Mouse (Mus musculus) liver, embryonic 15.5 days (tissue): ENCODE data around the gene Maml3. TPM values are rescaled to one million over a fixed set of nuclear protein-coding genes. Genes with fewer than 3 reads are reported as not detected.

Source experiments
- ATAC-seq: fragments of 200-750 bp; cut with Nextera tagmentation; 2 replicates; pipeline ENCODE4 v1.8.0; 2017; ENCODE audit warnings: moderate number of reproducible peaks, mild to moderate bottlenecking, moderate library complexity; ENCODE audit not compliant: insufficient read depth
- H3K27ac ChIP-seq: fragments of 300-500 bp; sonication (generic); replicated peaks from 2 replicates; pipeline ENCODE4 v1.5.1; 2015; ENCODE audit warnings: mild to moderate bottlenecking, inconsistent platforms
- H3K27me3 ChIP-seq: fragments of 300-500 bp; sonication (generic); 2 replicates; pipeline ENCODE4 v1.6.1; 2015; ENCODE audit warnings: mild to moderate bottlenecking, inconsistent platforms
- H3K36me3 ChIP-seq: fragments of 300-500 bp; sonication (generic); replicated peaks from 2 replicates; pipeline ENCODE4 v1.6.1; 2015; ENCODE audit warnings: moderate library complexity, mild to moderate bottlenecking, inconsistent platforms
- H3K4me1 ChIP-seq: fragments of 300-500 bp; sonication (generic); replicated peaks from 2 replicates; pipeline ENCODE4 v1.6.1; 2015; ENCODE audit warnings: inconsistent platforms
- H3K4me2 ChIP-seq: fragments of 300-500 bp; sonication (generic); 2 replicates; pipeline ENCODE4 v1.6.1; 2015; ENCODE audit warnings: moderate library complexity, mild to moderate bottlenecking, inconsistent platforms
- H3K4me3 ChIP-seq: fragments of 300-500 bp; sonication (generic); replicated peaks from 2 replicates; pipeline ENCODE4 v1.5.1; 2015; ENCODE audit warnings: mild to moderate bottlenecking, inconsistent platforms
- H3K9ac ChIP-seq: fragments of 300-500 bp; sonication (generic); 2 replicates; pipeline ENCODE4 v1.6.1; 2015; ENCODE audit warnings: moderate library complexity, mild to moderate bottlenecking, inconsistent platforms
- H3K9me3 ChIP-seq: fragments of 300-500 bp; sonication (generic); replicated peaks from 2 replicates; pipeline ENCODE4 v1.6.1; 2016; ENCODE audit warnings: inconsistent platforms
- WGBS: fragments of 180-500 bp; shearing (Covaris S2); methylation state at CpG from one replicate; pipeline ENCODE4 v1.1.7; 2015; ENCODE audit warnings: mixed read lengths; ENCODE audit not compliant: insufficient replicate concordance; 5-methylcytosine and 5-hydroxymethylcytosine counted together
- polyA plus RNA-seq: library from polyadenylated mRNA; unstranded; fragments of >200 nt; fragmentation: Nextera tagmentation; extraction: Ambion mirVana; gene quantifications from 2 replicates; pipeline ENCODE4 v1.2.1, GENCODE M21; 2015

The Maml3 gene
- polyA plus RNA-seq, 1 experiment from 2014 or later: 0.73 TPM

- 52% methylated on average over 7 of the region's 7 CpGs for WGBS
Measured at GRCm38 (mm10) chr3:52022486-52022885, 82.4 kb downstream of the Maml3 start.

GRCm38 (mm10) chr3:52018103-52018439 lies 86.8 kb downstream of the Maml3 start:
- no peak for ATAC-seq
- H3K9me3 ChIP-seq: no peaks in the 10 kb centered on the region
- H3K27ac ChIP-seq: no peak overlapping the region
- no peak overlapping the region for H3K4me3 ChIP-seq
- no peaks in the 10 kb centered on the region for H3K4me1 ChIP-seq
- H3K27me3 ChIP-seq: no peaks in the 10 kb centered on the region
- WGBS: 67% methylated on average over 5 of the region's 5 CpGs
- H3K9ac ChIP-seq: no peak overlapping the region
- no peaks in the 10 kb centered on the region for H3K36me3 ChIP-seq
- peak overlapping the region; percentile 40 for H3K4me2 ChIP-seq

More at GRCm38 (mm10) chr3:52022486-52022885, 82.4 kb downstream of the Maml3 start:
- Histone ChIP-seq H3K36me3 (no peaks in the 10 kb centered on the region), H3K4me3 (no peak overlapping the region), H3K27ac (no peak overlapping the region), H3K9me3 (no peaks in the 10 kb centered on the region), H3K9ac (no peak overlapping the region), H3K27me3 (no peaks in the 10 kb centered on the region), H3K4me1 (no peaks in the 10 kb centered on the region), H3K4me2 (no peak overlapping the region)
- no peak for ATAC-seq

- H3K4me1 ChIP-seq: no peaks in the 10 kb centered on the region
- ATAC-seq: no peak
- no peak overlapping the region for H3K9ac ChIP-seq
- H3K27me3 ChIP-seq: no peaks in the 10 kb centered on the region
- no peaks in the 10 kb centered on the region for H3K36me3 ChIP-seq
- H3K4me2 ChIP-seq: peak overlapping the region; percentile 40
- 57% methylated on average over 17 of the region's 17 CpGs for WGBS
- H3K27ac ChIP-seq: no peak overlapping the region
- 0 out of 2 replicates have a peak overlapping the region, but pooled peaks have one; percentile 8 for H3K4me3 ChIP-seq
- H3K9me3 ChIP-seq: no peaks in the 10 kb centered on the region
Measured at GRCm38 (mm10) chr3:52017439-52018102, 87.3 kb downstream of the Maml3 start.

GRCm38 (mm10) chr3:52016178-52016577 lies 88.7 kb downstream of the Maml3 start:
- Histone ChIP-seq H3K9me3 (no peaks in the 10 kb centered on the region), H3K4me2 (no peak overlapping the region), H3K27me3 (no peaks in the 10 kb centered on the region), H3K9ac (no peak overlapping the region), H3K4me1 (peaks cover 5% of the 10 kb centered on the region), H3K4me3 (no peak overlapping the region), H3K27ac (no peak overlapping the region), H3K36me3 (no peaks in the 10 kb centered on the region)
- WGBS: 65% methylated on average over 3 of the region's 3 CpGs
- ATAC-seq: no peak

- 71% methylated on average over 1 of the region's 1 CpGs for WGBS
- no peak for ATAC-seq
- Histone ChIP-seq H3K9me3 (no peaks in the 10 kb centered on the region), H3K27me3 (no peaks in the 10 kb centered on the region), H3K27ac (no peak overlapping the region), H3K9ac (no peak overlapping the region), H3K36me3 (no peaks in the 10 kb centered on the region), H3K4me3 (no peak overlapping the region), H3K4me1 (peaks cover 5% of the 10 kb centered on the region), H3K4me2 (no peak overlapping the region)
Measured at GRCm38 (mm10) chr3:52015556-52015955, 89.3 kb downstream of the Maml3 start.

GRCm38 (mm10) chr3:52011032-52011710 lies 93.7 kb downstream of the Maml3 start:
- H3K4me1 ChIP-seq: peaks cover 19% of the 10 kb centered on the region
- no peak overlapping the region for H3K4me3 ChIP-seq
- H3K27me3 ChIP-seq: peaks cover 14% of the 10 kb centered on the region
- 58% methylated on average over 9 of the region's 9 CpGs for WGBS
- no peaks in the 10 kb centered on the region for H3K36me3 ChIP-seq
- H3K27ac ChIP-seq: no peak overlapping the region
- H3K4me2 ChIP-seq: no peak overlapping the region
- no peaks in the 10 kb centered on the region for H3K9me3 ChIP-seq
- ATAC-seq: no peak
- H3K9ac ChIP-seq: no peak overlapping the region

GRCm38 (mm10) chr3:52009321-52009720 lies 95.6 kb downstream of the Maml3 start:
- H3K9me3 ChIP-seq: no peaks in the 10 kb centered on the region
- H3K27ac ChIP-seq: no peak overlapping the region
- no peak overlapping the region for H3K4me3 ChIP-seq
- peaks cover 14% of the 10 kb centered on the region for H3K27me3 ChIP-seq
- no peak for ATAC-seq
- H3K9ac ChIP-seq: no peak overlapping the region
- H3K36me3 ChIP-seq: no peaks in the 10 kb centered on the region
- H3K4me1 ChIP-seq: peaks cover 22% of the 10 kb centered on the region
- H3K4me2 ChIP-seq: no peak overlapping the region
- WGBS: 23% methylated on average over 6 of the region's 6 CpGs

GRCm38 (mm10) chr3:52007602-52008252 lies 97.1 kb downstream of the Maml3 start:
- peaks cover 14% of the 10 kb centered on the region for H3K27me3 ChIP-seq
- no peak overlapping the region for H3K9ac ChIP-seq
- H3K27ac ChIP-seq: no peak overlapping the region
- H3K36me3 ChIP-seq: no peaks in the 10 kb centered on the region
- no peaks in the 10 kb centered on the region for H3K9me3 ChIP-seq
- under 1% methylated on average over 21 of the region's 21 CpGs for WGBS
- H3K4me1 ChIP-seq: peaks cover 25% of the 10 kb centered on the region
- no peak for ATAC-seq
- peak overlapping the region; percentile 49 for H3K4me3 ChIP-seq
- peak overlapping the region; percentile 67 for H3K4me2 ChIP-seq

- 36% methylated on average over 9 of the region's 9 CpGs for WGBS
- Histone ChIP-seq H3K4me3 (peak overlapping the region; percentile 49; the same call in 1 of the 2 replicates), H3K27ac (no peak overlapping the region)
Measured at GRCm38 (mm10) chr3:52006721-52007330, 98.0 kb downstream of the Maml3 start.

GRCm38 (mm10) chr3:52003663-52004062 lies 101.2 kb downstream of the Maml3 start:
- no peak for ATAC-seq
- no peak overlapping the region for H3K4me2 ChIP-seq
- no peak overlapping the region for H3K27ac ChIP-seq
- H3K36me3 ChIP-seq: no peaks in the 10 kb centered on the region
- peaks cover 14% of the 10 kb centered on the region for H3K27me3 ChIP-seq
- 61% methylated on average over 6 of the region's 6 CpGs for WGBS
- no peak overlapping the region for H3K4me3 ChIP-seq
- no peak overlapping the region for H3K9ac ChIP-seq
- no peaks in the 10 kb centered on the region for H3K9me3 ChIP-seq
- peaks cover 31% of the 10 kb centered on the region for H3K4me1 ChIP-seq

More at GRCm38 (mm10) chr3:52006721-52007330, 98.0 kb downstream of the Maml3 start:
- H3K36me3 ChIP-seq: no peaks in the 10 kb centered on the region
- H3K4me2 ChIP-seq: peak overlapping the region; percentile 67
- no peak for ATAC-seq
- H3K9me3 ChIP-seq: no peaks in the 10 kb centered on the region
- no peak overlapping the region for H3K9ac ChIP-seq
- H3K27me3 ChIP-seq: peaks cover 14% of the 10 kb centered on the region
- peaks cover 25% of the 10 kb centered on the region for H3K4me1 ChIP-seq

- Histone ChIP-seq H3K9me3 (no peaks in the 10 kb centered on the region), H3K4me3 (no peak overlapping the region), H3K36me3 (no peaks in the 10 kb centered on the region), H3K9ac (no peak overlapping the region), H3K27me3 (peaks cover 2% of the 10 kb centered on the region; the same call in 1 of the 2 replicates), H3K27ac (no peak overlapping the region), H3K4me2 (no peak overlapping the region), H3K4me1 (peaks cover 31% of the 10 kb centered on the region)
- WGBS: 67% methylated on average over 9 of the region's 9 CpGs
- no peak for ATAC-seq
Measured at GRCm38 (mm10) chr3:52001518-52001895, 103.4 kb downstream of the Maml3 start.
